Mouse (Mus musculus) B cell, adult 67 days (primary cell): ENCODE measurements around the gene Fgr. TPM values are rescaled to one million over a fixed set of nuclear protein-coding genes. Genes with fewer than 3 reads are reported as not detected.

Experiments used
- total RNA-seq, 2 experiments: library from RNA; stranded (reverse); gene quantifications; 4 replicates each; pipeline ENCODE4 v1.2.4; 2023

The Fgr gene
- total RNA-seq, result 10 to 100 TPM; 27.0 to 36.4 TPM

GRCm38 (mm10) chr4:132973814-132974398 is at the start of gene Fgr:
TSS of gene Fgr (plus strand) at chr4:132974095.

GRCm38 (mm10) chr4:133011028-133011820 is 37.3 kb downstream of the Fgr start, which contains the start of gene Ahdc1:
TSS of gene Ahdc1 (plus strand) at chr4:133011260.

Other genes starting within 250 kb of the Fgr start
- gene Xkr8, start 241.5 kb upstream of the Fgr start, total RNA-seq, result 1 to 10 TPM; 2.6 to 4.2 TPM
- under 1 TPM in 1 of 2 experiments, not detected in 1; 0.26 TPM for gene Smpdl3b, start 216.8 kb upstream of the Fgr start, total RNA-seq
- 10 to 100 TPM; 42.3 to 44.5 TPM for gene Rpa2, start 205.8 kb upstream of the Fgr start, total RNA-seq
- gene Themis2, start 177.7 kb upstream of the Fgr start, total RNA-seq, result 100 to 1,000 TPM; 154 to 165 TPM
- 10 to 100 TPM; 42.5 to 48.2 TPM for gene Ppp1r8, start 130.9 kb upstream of the Fgr start, total RNA-seq
- gene Stx12, start 89.6 kb upstream of the Fgr start, total RNA-seq, result 10 to 100 TPM; 22.4 to 24.0 TPM
- 10 to 100 TPM; 30.0 to 31.8 TPM for gene Fam76a, start 51.5 kb upstream of the Fgr start, total RNA-seq
- gene Ahdc1, start 37.2 kb downstream of the Fgr start, total RNA-seq, result 10 to 100 TPM; 70.2 to 85.7 TPM
- 100 to 1,000 TPM; 282 to 316 TPM for gene Wasf2, start 156.4 kb downstream of the Fgr start, total RNA-seq
- gene Cd164l2, start 238.0 kb downstream of the Fgr start, total RNA-seq, result 1 to 10 TPM in 1 of 2 experiments, not detected in 1; 2.8 TPM
- 1 to 10 TPM; 1.5 to 1.8 TPM for gene Gpr3, start 238.4 kb downstream of the Fgr start, total RNA-seq